Mouse (Mus musculus): ENCODE data around the gene Serp2.
"Not testable (repeated sequence)": the region's sequence is repeated elsewhere in the genome, so short reads cannot be mapped to it uniquely, and the experiment has no call there.

The Serp2 gene

DNA sequence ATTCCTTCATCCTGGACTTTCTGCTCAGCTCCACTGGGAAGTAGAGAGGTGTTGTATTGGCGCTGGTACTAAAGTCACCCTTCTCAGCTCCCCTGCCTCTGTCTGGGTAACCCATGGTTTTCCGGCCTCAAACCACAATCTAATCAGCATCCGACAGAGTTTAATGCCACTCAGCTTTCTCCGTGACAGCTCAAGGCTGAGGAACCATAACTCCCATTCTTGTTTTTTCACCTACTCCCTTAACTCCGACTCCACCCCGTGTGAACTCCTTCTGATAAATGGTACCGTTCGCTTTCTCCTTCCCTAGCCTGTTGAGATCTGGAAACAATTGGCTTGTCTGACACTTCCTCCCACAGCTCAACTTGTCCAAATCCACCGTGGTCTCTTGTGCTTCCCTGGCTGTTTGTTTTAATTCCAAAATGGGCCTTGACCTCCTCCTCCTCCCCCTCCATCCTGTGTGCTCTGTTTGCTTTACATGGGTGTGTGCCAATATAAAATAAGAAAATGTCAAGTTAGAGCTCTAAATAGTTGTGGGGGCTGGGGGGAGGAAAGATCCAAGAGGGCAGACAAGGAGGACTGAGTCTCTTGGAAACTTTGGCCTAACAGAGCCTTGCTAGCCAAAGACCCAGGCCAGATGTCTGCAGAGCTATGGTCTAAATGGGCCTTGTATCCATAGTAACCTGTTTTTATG, 12.7 kb upstream of the Serp2 start:
- DNase-seq (ENCODE audit: low read depth, low spot score) = peak; percentile 48

DNA sequence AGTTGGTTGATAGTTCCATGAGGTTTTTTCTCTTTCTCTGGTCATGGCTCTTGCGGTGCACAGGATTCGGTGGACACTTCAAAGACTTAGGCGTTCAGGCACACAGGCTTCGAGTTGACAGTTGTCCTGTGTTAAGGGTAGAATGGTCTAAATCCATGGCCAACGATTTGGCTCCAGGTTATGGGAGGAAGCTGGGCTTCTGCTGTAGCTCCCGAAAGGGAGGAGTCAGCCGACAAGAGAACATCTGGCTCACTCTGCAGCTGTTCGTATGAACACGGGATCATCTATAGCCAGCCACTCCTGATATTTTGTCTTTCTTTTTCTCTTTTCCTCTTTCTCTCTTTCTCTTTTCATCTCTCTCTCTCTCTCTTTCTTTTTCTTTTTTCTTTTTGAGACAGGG, 11.9 kb upstream of the Serp2 start:
- no peak for DNase-seq (ENCODE audit: low read depth, low spot score)

GRCm38 (mm10) chr14:76567280-76567679, 10.6 kb upstream of the Serp2 start:
- no peak for DNase-seq (ENCODE audit: low read depth, low spot score)

- no peak for DNase-seq (ENCODE audit: low read depth, low spot score)
These were observed 10.0 kb upstream of the Serp2 start for GRCm38 (mm10) chr14:76566711-76567110.

DNA sequence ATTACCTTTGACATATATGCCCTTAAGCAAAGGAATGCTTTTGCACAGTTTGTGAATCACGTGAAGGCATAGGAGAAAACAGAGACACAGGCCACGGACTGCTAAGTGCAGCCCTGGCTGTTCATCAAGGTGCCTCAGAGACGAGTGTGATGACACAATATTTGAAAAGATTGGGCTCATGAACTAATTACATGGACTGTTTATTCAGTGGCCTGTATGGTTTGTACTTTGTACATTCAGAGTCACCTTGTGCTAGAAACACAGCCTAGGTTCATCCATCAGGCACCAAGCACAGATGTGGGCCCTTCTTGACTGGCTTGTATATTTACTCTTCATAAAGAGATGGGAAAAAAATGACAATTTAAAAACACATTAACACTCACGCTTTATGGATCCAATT, 9.5 kb upstream of the Serp2 start:
- DNase-seq (ENCODE audit: low read depth, low spot score) = no peak

- DNase-seq (ENCODE audit: low read depth, low spot score) = no peak
These were observed 2.5 kb upstream of the Serp2 start for GRCm38 (mm10) chr14:76559208-76559607.

- not testable (repeated sequence) for DNase-seq (ENCODE audit: low read depth, low spot score)
These were observed 1.5 kb upstream of the Serp2 start for GRCm38 (mm10) chr14:76558171-76558570.

GRCm38 (mm10) chr14:76556031-76556851, 448 bp downstream of the Serp2 start:
- DNase-seq (ENCODE audit: low read depth, low spot score) = peak; percentile 51

GRCm38 (mm10) chr14:76555263-76556030, 1.2 kb downstream of the Serp2 start:
- no peak for DNase-seq (ENCODE audit: low read depth, low spot score)

- no peak for DNase-seq (ENCODE audit: low read depth, low spot score)
These were observed 12.6 kb downstream of the Serp2 start for GRCm38 (mm10) chr14:76544136-76544535.

GRCm38 (mm10) chr14:76541341-76541740, 15.3 kb downstream of the Serp2 start:
- DNase-seq (ENCODE audit: low read depth, low spot score) = no peak

- no peak for DNase-seq (ENCODE audit: low read depth, low spot score)
These were observed 16.6 kb downstream of the Serp2 start for GRCm38 (mm10) chr14:76540005-76540670.

DNA sequence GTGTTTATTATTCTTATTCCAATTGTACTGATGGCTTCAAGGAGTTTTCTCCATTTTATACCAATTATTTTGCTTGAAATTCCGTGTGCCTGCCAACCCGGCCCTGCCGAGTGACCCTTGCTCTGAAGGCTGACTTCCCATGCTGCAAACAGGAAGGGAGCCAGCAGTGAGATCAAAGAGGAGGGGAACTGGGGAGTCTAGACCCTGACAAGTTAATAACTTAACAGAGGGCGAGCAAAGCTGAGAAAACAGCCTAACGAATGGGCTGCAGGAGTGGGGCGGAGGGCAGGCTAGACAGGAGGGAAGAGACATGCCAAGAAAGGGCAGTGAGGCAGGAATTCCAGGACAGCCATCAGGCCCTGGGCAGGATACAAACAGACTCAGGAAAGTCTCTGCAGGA, 19.8 kb downstream of the Serp2 start:
- peak; percentile 66 for DNase-seq (ENCODE audit: low read depth, low spot score)

DNA sequence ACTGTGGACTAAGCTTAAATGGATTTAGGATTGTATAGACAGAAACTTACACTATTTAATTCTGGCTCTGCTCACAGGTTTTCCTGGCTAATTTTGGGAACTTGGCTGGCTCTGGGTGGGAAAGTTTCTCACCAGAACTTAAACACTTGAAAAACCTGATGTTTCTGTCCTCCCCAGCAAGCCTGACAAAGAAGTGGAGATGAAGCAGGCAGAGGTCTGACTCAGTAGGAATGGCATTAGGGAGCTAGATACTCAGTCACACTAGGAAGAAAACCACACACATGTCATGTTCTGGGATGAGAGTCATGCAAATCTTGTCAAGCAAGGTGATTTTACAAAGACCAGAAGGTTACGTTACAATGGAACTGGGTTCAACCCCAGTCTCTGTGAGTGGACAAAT, 21.6 kb downstream of the Serp2 start:
- DNase-seq (ENCODE audit: low read depth, low spot score) = no peak

DNA sequence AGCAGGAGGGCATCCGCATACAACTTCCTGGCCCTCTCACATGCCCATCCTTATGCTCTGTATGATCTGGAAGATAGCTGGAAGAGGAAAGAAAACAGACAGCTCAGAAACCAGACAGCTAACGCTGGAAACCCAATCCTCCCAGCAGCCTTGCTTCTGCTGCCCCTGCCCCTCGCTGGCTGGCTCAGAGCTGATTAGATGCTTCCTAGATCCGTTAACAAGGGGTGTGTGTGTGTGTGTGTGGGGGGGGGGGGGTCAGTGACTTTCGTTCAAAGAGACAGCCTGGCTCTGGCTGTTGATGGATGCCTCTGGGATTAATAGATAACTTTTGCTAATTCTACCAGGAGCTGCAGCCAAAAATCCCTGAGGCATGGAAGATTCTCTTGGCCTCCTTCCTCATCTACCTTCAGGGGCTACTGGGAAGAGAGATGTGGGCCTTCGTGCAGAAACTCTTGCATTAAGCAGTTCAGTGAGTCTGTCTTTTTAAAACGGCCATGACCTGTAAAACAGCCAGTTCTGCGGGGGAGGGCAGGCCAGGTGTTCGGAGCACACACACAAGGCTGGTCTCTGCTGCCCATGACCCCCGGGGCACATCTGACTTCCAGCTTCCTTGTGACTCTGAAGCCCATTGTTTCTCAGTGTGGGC, 23.4 kb downstream of the Serp2 start:
- DNase-seq (ENCODE audit: low read depth, low spot score) = peak; percentile 42

DNA sequence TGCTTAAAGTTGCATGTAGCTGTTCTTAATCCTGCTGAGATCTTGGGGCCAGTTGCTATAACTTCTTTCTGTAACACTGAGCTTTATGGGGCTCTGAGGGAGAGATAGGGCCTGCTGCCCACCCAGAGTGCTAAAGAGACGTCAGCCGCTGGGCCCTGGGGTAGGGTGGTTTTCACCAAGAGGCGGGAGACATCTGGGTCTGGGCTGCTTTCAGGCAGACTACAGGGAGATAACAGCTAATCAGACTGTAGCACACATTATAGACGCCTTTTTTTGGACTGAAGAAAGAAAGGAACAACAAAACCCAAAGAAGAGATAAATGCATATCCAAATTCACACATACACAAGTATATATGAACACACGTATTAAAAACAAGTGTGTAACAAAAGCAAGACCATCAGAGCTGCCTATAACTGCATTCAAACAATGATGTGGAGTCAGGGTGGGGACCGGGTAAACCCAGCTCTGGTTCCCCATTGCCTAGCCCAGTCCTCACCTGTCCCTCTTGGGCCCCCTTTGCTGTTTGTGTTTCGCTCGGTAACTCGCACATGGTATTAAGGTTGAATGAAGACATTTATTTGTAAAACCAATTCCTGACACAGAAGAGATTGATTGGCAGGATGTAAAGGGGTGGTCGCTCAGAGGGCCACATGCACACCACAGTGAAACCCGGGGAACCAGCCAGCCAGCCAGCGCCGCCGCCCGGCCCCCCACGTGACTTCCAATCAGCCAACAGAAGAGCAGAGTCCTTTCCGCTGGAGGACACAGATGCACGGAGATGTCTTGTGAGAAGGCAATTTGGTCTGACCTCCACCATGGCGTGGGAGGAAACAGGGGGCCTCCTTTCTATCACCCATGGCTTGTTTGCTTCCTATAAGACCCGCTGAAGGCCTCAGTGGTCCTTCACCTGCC, 24.2 kb downstream of the Serp2 start:
- peak; percentile 59 for DNase-seq (ENCODE audit: low read depth, low spot score)

DNA sequence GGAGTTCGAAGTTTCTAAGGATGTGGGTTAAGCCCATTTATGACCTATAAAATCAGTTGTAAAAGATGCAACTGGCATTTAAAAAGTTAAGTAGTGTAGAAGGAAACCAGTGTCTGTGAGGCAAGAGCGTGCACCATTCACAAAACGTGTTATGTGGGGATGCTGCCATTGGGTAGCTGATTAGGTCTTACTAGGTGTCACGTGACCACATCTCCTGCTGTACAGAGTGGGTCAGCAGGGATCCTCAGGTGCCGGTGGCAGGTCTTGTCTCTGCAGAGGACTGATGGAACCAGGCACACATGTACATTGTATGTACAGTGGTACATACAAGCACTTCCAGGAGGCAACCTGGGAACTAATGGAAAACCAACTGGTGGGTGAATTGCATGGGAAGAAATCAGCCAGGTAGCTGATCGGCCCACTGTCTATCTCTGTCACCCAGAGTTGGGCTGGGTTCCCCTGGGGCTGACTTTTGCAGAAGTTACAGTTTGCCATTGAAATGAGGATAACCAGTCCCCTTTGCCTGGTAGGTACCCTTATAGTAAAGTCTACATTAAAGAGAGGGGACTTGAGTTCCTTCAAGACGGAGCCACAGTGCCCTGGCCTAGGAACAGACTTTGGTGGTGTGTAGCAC, 25.5 kb downstream of the Serp2 start:
- no peak for DNase-seq (ENCODE audit: low read depth, low spot score)

- DNase-seq (ENCODE audit: low read depth, low spot score) = no peak
These were observed 28.0 kb downstream of the Serp2 start for GRCm38 (mm10) chr14:76528641-76529040.

DNA sequence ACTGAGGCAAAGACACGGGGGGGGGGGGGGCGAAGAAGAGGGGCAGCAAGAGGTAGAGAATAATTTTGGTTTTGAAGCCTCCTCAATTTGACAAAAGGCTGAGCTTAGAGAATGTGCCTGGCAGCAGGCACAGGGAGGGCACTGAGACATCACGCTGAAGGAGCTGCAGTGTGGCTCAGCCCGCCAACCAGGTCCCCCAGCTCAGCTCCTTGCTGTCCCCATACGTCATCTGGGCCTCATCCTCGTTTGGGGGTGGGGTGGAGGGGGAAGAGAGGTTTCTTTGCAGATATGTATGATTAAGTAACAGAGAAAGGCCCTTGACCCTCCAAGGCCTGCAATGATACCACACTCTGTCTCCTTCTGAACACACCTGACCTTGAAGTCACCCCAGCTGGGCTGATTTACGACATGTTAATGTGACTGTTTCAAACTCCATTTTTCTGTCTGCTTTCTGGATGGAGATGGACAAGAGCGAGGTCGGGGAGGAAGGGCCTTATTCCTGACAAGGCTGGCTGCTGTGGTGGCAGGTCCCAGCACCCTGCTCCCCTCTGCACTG, 28.9 kb downstream of the Serp2 start:
- peak; percentile 62 for DNase-seq (ENCODE audit: low read depth, low spot score)
